Mouse (Mus musculus) forebrain, embryonic 16.5 days (tissue): ENCODE measurements around the gene Pitpnm3. TPM values are rescaled to one million over a fixed set of nuclear protein-coding genes. Genes with fewer than 3 reads are reported as not detected.

ENCODE experiments used
- ATAC-seq: fragments of 200-750 bp; cut with Nextera tagmentation; 2 replicates; pipeline ENCODE4 v1.8.0; 2017; ENCODE audit warnings: mild to moderate bottlenecking, moderate library complexity
- H3K27ac ChIP-seq: fragments of 300-500 bp; sonication (generic); 2 replicates; pipeline ENCODE4 v1.5.1; 2014; ENCODE audit warnings: low read length, control low read depth
- H3K27me3 ChIP-seq: fragments of 300-500 bp; sonication (generic); replicated peaks from 2 replicates; pipeline ENCODE4 v1.6.1; 2014; ENCODE audit warnings: low read length; ENCODE audit not compliant: control insufficient read depth, insufficient read depth
- H3K36me3 ChIP-seq: fragments of 300-500 bp; sonication (generic); 2 replicates; pipeline ENCODE4 v1.6.1; 2014; ENCODE audit not compliant: control insufficient read depth, insufficient read depth
- H3K4me1 ChIP-seq: fragments of 300-500 bp; sonication (generic); replicated peaks from 2 replicates; pipeline ENCODE4 v1.6.1; 2014; ENCODE audit warnings: low read length; ENCODE audit not compliant: control insufficient read depth, insufficient read depth
- H3K4me2 ChIP-seq: fragments of 300-500 bp; sonication (generic); 2 replicates; pipeline ENCODE4 v1.6.1; 2014; ENCODE audit warnings: mild to moderate bottlenecking, low read length, control low read depth
- H3K4me3 ChIP-seq: fragments of 300-500 bp; sonication (generic); replicated peaks from 2 replicates; pipeline ENCODE4 v1.5.1; 2014; ENCODE audit warnings: mild to moderate bottlenecking, low read length, control low read depth
- H3K9ac ChIP-seq: fragments of 300-500 bp; sonication (generic); replicated peaks from 2 replicates; pipeline ENCODE4 v1.6.1; 2014; ENCODE audit warnings: low read depth, low read length, control low read depth
- H3K9me3 ChIP-seq: fragments of 300-500 bp; sonication (generic); 2 replicates; pipeline ENCODE4 v1.6.1; 2016; ENCODE audit warnings: low read length; ENCODE audit not compliant: control insufficient read depth
- WGBS: fragments of 180-500 bp; shearing (Covaris S2); extraction: QIAGEN DNeasy Blood & Tissue Kit; methylation state at CpG from one replicate; pipeline ENCODE4 v1.1.7; 2014; 5-methylcytosine and 5-hydroxymethylcytosine counted together
- polyA plus RNA-seq: library from polyadenylated mRNA; unstranded; fragments of >200 nt; fragmentation: Nextera tagmentation; extraction: Ambion mirVana; gene quantifications from 2 replicates; pipeline ENCODE4 v1.2.1, GENCODE M21; 2015

Gene Pitpnm3
- polyA plus RNA-seq, 1 experiment from 2014 or later: 3.0 TPM

- Histone ChIP-seq H3K9ac (no peak overlapping the region), H3K27ac (peak overlapping the region; percentile 86), H3K4me3 (no peak overlapping the region), H3K27me3 (no peaks in the 10 kb centered on the region), H3K4me1 (peaks cover 15% of the 10 kb centered on the region), H3K36me3 (no peaks in the 10 kb centered on the region), H3K9me3 (no peaks in the 10 kb centered on the region), H3K4me2 (no peak overlapping the region)
- ATAC-seq: peak; percentile 91
- 8% methylated on average over 11 of the region's 11 CpGs for WGBS
Observed at GRCm38 (mm10) chr11:72086251-72087046, 49.1 kb downstream of the Pitpnm3 start.

GRCm38 (mm10) chr11:72084337-72084736, 51.2 kb downstream of the Pitpnm3 start:
- Histone ChIP-seq H3K9ac (no peak overlapping the region), H3K36me3 (no peaks in the 10 kb centered on the region), H3K4me3 (no peak overlapping the region), H3K4me1 (peaks cover 22% of the 10 kb centered on the region), H3K9me3 (no peaks in the 10 kb centered on the region), H3K27me3 (no peaks in the 10 kb centered on the region), H3K27ac (no peak overlapping the region), H3K4me2 (no peak overlapping the region)
- WGBS: 95% methylated on average over 15 of the region's 15 CpGs
- no peak for ATAC-seq

DNA sequence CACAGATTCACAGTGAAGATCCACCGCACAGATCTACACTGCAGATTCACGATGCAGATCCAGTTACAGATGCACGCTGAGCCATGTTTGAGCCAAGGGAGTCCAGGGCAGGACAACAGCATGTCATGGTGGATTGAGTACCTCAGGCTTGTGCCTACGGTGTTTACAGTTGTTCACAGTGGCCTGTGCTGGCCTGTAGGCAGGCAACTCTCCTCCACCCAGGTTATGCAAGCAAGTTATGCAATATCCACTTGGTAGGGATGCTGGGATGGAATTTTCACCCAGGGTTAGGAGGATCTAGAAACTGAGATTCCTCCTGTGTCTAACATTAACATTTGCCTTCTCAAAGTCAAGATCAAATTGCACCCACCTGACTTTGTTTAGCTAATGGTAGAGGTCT, 53.0 kb downstream of the Pitpnm3 start:
- ATAC-seq: no peak
- no peaks in the 10 kb centered on the region for H3K27me3 ChIP-seq
- no peak overlapping the region for H3K27ac ChIP-seq
- no peaks in the 10 kb centered on the region for H3K36me3 ChIP-seq
- no peaks in the 10 kb centered on the region for H3K9me3 ChIP-seq
- WGBS: 95% methylated on average over 4 of the region's 4 CpGs
- peaks cover 29% of the 10 kb centered on the region for H3K4me1 ChIP-seq
- H3K4me3 ChIP-seq: no peak overlapping the region
- no peak overlapping the region for H3K9ac ChIP-seq
- H3K4me2 ChIP-seq: no peak overlapping the region

GRCm38 (mm10) chr11:72080461-72080860, 55.1 kb downstream of the Pitpnm3 start:
- ATAC-seq: peak; percentile 33; the same call in 1 of the 2 replicates
- no peak overlapping the region for H3K4me3 ChIP-seq
- no peaks in the 10 kb centered on the region for H3K27me3 ChIP-seq
- H3K27ac ChIP-seq: no peak overlapping the region
- no peak overlapping the region for H3K9ac ChIP-seq
- WGBS: 48% methylated on average over 6 of the region's 6 CpGs
- H3K4me1 ChIP-seq: peaks cover 14% of the 10 kb centered on the region
- H3K9me3 ChIP-seq: no peaks in the 10 kb centered on the region
- H3K36me3 ChIP-seq: no peaks in the 10 kb centered on the region
- H3K4me2 ChIP-seq: no peak overlapping the region

DNA sequence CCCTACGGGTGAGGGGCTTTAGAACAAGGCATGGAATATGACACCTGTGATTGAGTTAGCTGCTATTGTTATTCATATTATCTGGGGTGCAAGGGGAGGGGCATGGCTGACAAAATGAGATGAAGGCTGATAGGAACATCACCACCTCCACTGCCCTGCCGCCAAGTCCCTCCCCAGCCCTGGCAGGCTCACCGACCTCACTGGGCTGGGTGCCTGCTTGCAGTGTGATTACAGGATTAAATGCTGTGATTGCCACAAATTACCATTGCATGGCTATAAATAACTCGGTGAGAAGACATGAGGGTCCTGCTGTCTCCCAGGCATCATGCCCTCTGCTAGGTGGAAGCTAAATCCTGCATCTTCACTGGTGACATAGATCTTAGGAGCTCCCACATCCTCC, 56.9 kb downstream of the Pitpnm3 start:
- Histone ChIP-seq H3K4me1 (peaks cover 14% of the 10 kb centered on the region), H3K27me3 (no peaks in the 10 kb centered on the region), H3K9ac (no peak overlapping the region), H3K9me3 (no peaks in the 10 kb centered on the region), H3K4me3 (no peak overlapping the region), H3K36me3 (no peaks in the 10 kb centered on the region), H3K4me2 (no peak overlapping the region), H3K27ac (no peak overlapping the region)
- 16% methylated on average over 4 of the region's 4 CpGs for WGBS
- ATAC-seq: peak; percentile 70

- Histone ChIP-seq H3K27ac (no peak overlapping the region), H3K27me3 (no peaks in the 10 kb centered on the region), H3K36me3 (no peaks in the 10 kb centered on the region), H3K9me3 (no peaks in the 10 kb centered on the region), H3K4me3 (no peak overlapping the region), H3K4me2 (no peak overlapping the region), H3K4me1 (peaks cover 14% of the 10 kb centered on the region), H3K9ac (no peak overlapping the region)
- ATAC-seq: no peak
- WGBS: 20% methylated on average over 3 of the region's 3 CpGs
Observed at GRCm38 (mm10) chr11:72078056-72078455, 57.5 kb downstream of the Pitpnm3 start.

DNA sequence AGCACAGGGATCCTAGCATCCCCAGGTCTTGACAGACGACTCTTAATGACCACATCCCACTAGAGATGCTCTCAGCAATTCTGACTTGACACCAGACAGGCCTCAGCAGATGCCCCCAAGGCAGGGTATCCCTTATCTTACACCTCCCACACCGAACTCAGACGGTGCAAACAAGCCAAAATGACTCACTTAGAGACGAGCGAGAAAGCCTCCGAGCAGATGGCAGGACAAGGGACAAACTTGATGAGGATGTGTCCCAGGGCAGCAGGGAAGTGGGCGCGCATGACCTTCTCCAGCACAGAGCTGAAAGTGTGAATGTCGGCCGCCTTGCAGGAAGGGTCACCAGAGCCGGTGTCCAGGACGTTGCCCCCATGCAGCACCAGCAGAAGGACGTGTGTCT, 61.3 kb downstream of the Pitpnm3 start:
- H3K4me2 ChIP-seq: no peak overlapping the region
- no peak overlapping the region for H3K9ac ChIP-seq
- no peaks in the 10 kb centered on the region for H3K9me3 ChIP-seq
- H3K4me1 ChIP-seq: peaks cover 9% of the 10 kb centered on the region
- 92% methylated on average over 13 of the region's 13 CpGs for WGBS
- no peak for ATAC-seq
- H3K4me3 ChIP-seq: no peak overlapping the region
- H3K27ac ChIP-seq: no peak overlapping the region
- H3K27me3 ChIP-seq: no peaks in the 10 kb centered on the region
- H3K36me3 ChIP-seq: no peaks in the 10 kb centered on the region

- no peak overlapping the region for H3K4me3 ChIP-seq
- 35% methylated on average over 6 of the region's 6 CpGs for WGBS
- no peak overlapping the region for H3K9ac ChIP-seq
- no peak for ATAC-seq
- no peak overlapping the region for H3K4me2 ChIP-seq
- no peak overlapping the region for H3K27ac ChIP-seq
- H3K9me3 ChIP-seq: no peaks in the 10 kb centered on the region
- no peaks in the 10 kb centered on the region for H3K36me3 ChIP-seq
- H3K27me3 ChIP-seq: no peaks in the 10 kb centered on the region
- H3K4me1 ChIP-seq: peaks cover 11% of the 10 kb centered on the region
Observed at GRCm38 (mm10) chr11:72072331-72072905, 63.2 kb downstream of the Pitpnm3 start.

- 92% methylated on average over 9 of the region's 9 CpGs for WGBS
- ATAC-seq: no peak
Observed at GRCm38 (mm10) chr11:72070733-72071132, 64.8 kb downstream of the Pitpnm3 start.

More at GRCm38 (mm10) chr11:72070733-72071132, 64.8 kb downstream of the Pitpnm3 start:
- Histone ChIP-seq H3K4me1 (peaks cover 24% of the 10 kb centered on the region), H3K27ac (no peak overlapping the region), H3K9me3 (no peaks in the 10 kb centered on the region), H3K4me2 (no peak overlapping the region), H3K4me3 (no peak overlapping the region), H3K36me3 (no peaks in the 10 kb centered on the region), H3K9ac (no peak overlapping the region), H3K27me3 (no peaks in the 10 kb centered on the region)
